Mouse (Mus musculus): ENCODE data around the gene Kdm5a. TPM values are rescaled to one million over a fixed set of nuclear protein-coding genes. Genes with fewer than 3 reads are reported as not detected.

Gene Kdm5a
- 32.7 and 35.3 TPM in 2 replicates for polyA plus RNA-seq (2015; fragmentation: Nextera tagmentation; extraction: Ambion mirVana)

GRCm38 (mm10) chr6:120363688-120364522 is at the start of gene Kdm5a, which contains the start of gene Ccdc77:
Gene Kdm5a (plus strand): TSS chr6:120364124.
Gene Ccdc77 (minus strand): TSS chr6:120364374.
- ATAC-seq (peak; percentile 97), DNase-seq (ENCODE audit: low spot score) (peak; percentile 98)
- peak within 1 kb of the TSS; percentile 73 for H3K4me2 ChIP-seq (replicated peaks; ENCODE audit: low read depth, low read length)
- H3K36me3 ChIP-seq (ENCODE audit: insufficient read depth, low read length): peaks cover 3% of the 10 kb centered on the region
- no peaks in the 10 kb centered on the region for H3K27me3 ChIP-seq (replicated peaks; ENCODE audit: insufficient read depth, low read length)
- no peaks in the 10 kb centered on the region for H3K9me3 ChIP-seq (ENCODE audit: low read length)
- WGBS: under 1% methylated on average over 71 of the region's 71 CpGs
- H3K4me3 ChIP-seq (ENCODE audit: low read depth, low read length): peak within 1 kb of the TSS; percentile 98
- H3K27ac ChIP-seq (ENCODE audit: low read length): peak within 1 kb of the TSS; percentile 97
- H3K9ac ChIP-seq (replicated peaks; ENCODE audit: low read depth): peak within 1 kb of the TSS; percentile 93
- TF ChIP-seq CTCF (IDR thresholded peaks at IDR 0.05) (peak; percentile 55), EP300 (IDR thresholded peaks at IDR 0.05) (peak; percentile 70)
- H3K4me1 ChIP-seq (ENCODE audit: insufficient read depth, low read depth, low read length): peaks cover 3% of the 10 kb centered on the region; the same call in 1 of the 2 replicates

- no peaks in the 10 kb centered on the region for H3K27me3 ChIP-seq (replicated peaks; ENCODE audit: insufficient read depth, low read length)
- no peak for DNase-seq (ENCODE audit: low spot score)
- no peaks in the 10 kb centered on the region for H3K4me1 ChIP-seq (ENCODE audit: insufficient read depth, low read depth, low read length)
- WGBS: 51% methylated on average over 11 of the region's 11 CpGs
- ATAC-seq: no peak
- H3K4me3 ChIP-seq (ENCODE audit: low read depth, low read length): no peak overlapping the region
- no peaks in the 10 kb centered on the region for H3K36me3 ChIP-seq (ENCODE audit: insufficient read depth, low read length)
- TF ChIP-seq EP300 (IDR thresholded peaks at IDR 0.05) (no peak), CTCF (IDR thresholded peaks at IDR 0.05) (no peak)
- no peak overlapping the region for H3K9ac ChIP-seq (replicated peaks; ENCODE audit: low read depth)
- H3K4me2 ChIP-seq (replicated peaks; ENCODE audit: low read depth, low read length): no peak overlapping the region
- H3K9me3 ChIP-seq (ENCODE audit: low read length): no peaks in the 10 kb centered on the region
- no peak overlapping the region for H3K27ac ChIP-seq (ENCODE audit: low read length)
Observed at GRCm38 (mm10) chr6:120318303-120318940, 45.5 kb upstream of the Kdm5a start.

DNA sequence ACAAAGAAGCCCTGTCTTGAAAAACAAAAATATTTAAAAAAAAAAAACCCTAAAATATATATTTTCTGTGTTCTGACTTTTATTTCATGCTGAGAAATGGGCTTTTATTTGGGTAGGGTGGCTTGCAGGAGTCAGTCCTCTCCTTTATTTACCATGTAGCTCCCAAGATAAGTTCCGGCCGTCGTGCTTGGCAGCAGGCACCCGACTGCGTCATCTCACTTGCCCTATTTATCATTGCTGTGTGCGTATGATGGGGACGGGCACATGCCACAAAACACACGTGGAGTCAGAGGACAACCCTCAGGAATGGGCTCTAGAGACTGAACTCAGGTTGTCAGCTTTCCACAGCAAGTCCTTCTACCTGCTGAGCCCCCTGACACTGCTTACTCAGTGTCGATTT is 44.8 kb upstream of the Kdm5a start:
- Histone ChIP-seq H3K4me1 (ENCODE audit: insufficient read depth, low read depth, low read length) (no peaks in the 10 kb centered on the region), H3K27ac (ENCODE audit: low read length) (no peak overlapping the region), H3K9me3 (ENCODE audit: low read length) (no peaks in the 10 kb centered on the region), H3K9ac (replicated peaks; ENCODE audit: low read depth) (no peak overlapping the region), H3K4me3 (ENCODE audit: low read depth, low read length) (no peak overlapping the region), H3K4me2 (replicated peaks; ENCODE audit: low read depth, low read length) (no peak overlapping the region), H3K27me3 (replicated peaks; ENCODE audit: insufficient read depth, low read length) (no peaks in the 10 kb centered on the region), H3K36me3 (ENCODE audit: insufficient read depth, low read length) (no peaks in the 10 kb centered on the region)
- DNase-seq (ENCODE audit: low spot score): peak; percentile 26
- WGBS: 53% methylated on average over 9 of the region's 9 CpGs
- ATAC-seq: peak; percentile 41; the same call in 1 of the 2 replicates
- TF ChIP-seq EP300 (IDR thresholded peaks at IDR 0.05) (no peak), CTCF (IDR thresholded peaks at IDR 0.05) (no peak)

GRCm38 (mm10) chr6:120320369-120320768 is 43.6 kb upstream of the Kdm5a start:
- Histone ChIP-seq H3K27ac (ENCODE audit: low read length) (no peak overlapping the region), H3K4me3 (ENCODE audit: low read depth, low read length) (no peak overlapping the region), H3K36me3 (ENCODE audit: insufficient read depth, low read length) (no peaks in the 10 kb centered on the region), H3K9me3 (ENCODE audit: low read length) (no peaks in the 10 kb centered on the region), H3K4me1 (ENCODE audit: insufficient read depth, low read depth, low read length) (no peaks in the 10 kb centered on the region), H3K9ac (replicated peaks; ENCODE audit: low read depth) (no peak overlapping the region), H3K4me2 (replicated peaks; ENCODE audit: low read depth, low read length) (no peak overlapping the region), H3K27me3 (replicated peaks; ENCODE audit: insufficient read depth, low read length) (no peaks in the 10 kb centered on the region)
- ATAC-seq (no peak), DNase-seq (ENCODE audit: low spot score) (no peak)
- TF ChIP-seq EP300 (IDR thresholded peaks at IDR 0.05): no peak
- no peak for TF ChIP-seq CTCF (IDR thresholded peaks at IDR 0.05)
- 57% methylated on average over 2 of the region's 2 CpGs for WGBS

DNA sequence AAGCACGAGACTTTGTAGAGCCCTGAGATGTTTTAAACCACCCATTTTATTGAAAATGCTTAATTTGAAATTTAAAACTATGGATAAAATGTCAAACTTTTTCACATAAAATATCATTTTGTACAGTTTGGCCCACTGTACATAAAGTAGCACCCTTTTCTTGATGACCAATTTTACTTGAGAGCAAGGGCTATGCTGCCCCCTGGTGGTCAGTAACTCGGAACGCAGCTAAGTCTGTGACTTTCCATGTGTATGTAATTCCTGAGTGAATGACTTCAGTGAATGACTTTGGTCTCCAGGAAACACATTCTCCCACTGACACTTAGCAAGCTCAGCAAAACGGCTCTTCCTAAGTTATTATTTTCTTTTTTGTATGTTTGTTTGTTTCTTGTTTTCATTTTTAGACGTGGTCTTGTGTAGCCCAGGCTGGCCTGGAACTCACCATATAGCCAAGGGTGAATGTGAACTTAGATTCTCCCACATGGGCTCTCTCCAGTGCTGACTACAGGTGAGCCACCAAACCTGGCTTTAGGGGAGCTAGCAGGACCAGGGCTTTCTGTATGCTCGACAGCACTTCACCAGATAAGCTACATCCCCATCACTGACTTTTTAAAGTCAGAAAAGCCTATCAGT is 39.5 kb upstream of the Kdm5a start:
- 32% methylated on average over 6 of the region's 6 CpGs for WGBS
- H3K4me1 ChIP-seq (ENCODE audit: insufficient read depth, low read depth, low read length): no peaks in the 10 kb centered on the region
- no peak for ATAC-seq
- H3K27ac ChIP-seq (ENCODE audit: low read length): no peak overlapping the region
- H3K9me3 ChIP-seq (ENCODE audit: low read length): no peaks in the 10 kb centered on the region
- TF ChIP-seq EP300 (IDR thresholded peaks at IDR 0.05) (no peak), CTCF (IDR thresholded peaks at IDR 0.05) (peak; percentile 93)
- no peak overlapping the region for H3K9ac ChIP-seq (replicated peaks; ENCODE audit: low read depth)
- H3K4me3 ChIP-seq (ENCODE audit: low read depth, low read length): no peak overlapping the region
- H3K27me3 ChIP-seq (replicated peaks; ENCODE audit: insufficient read depth, low read length): no peaks in the 10 kb centered on the region
- no peaks in the 10 kb centered on the region for H3K36me3 ChIP-seq (ENCODE audit: insufficient read depth, low read length)
- DNase-seq (ENCODE audit: low spot score): peak; percentile 89
- no peak overlapping the region for H3K4me2 ChIP-seq (replicated peaks; ENCODE audit: low read depth, low read length)

GRCm38 (mm10) chr6:120332351-120332750 is 31.6 kb upstream of the Kdm5a start:
- H3K9me3 ChIP-seq (ENCODE audit: low read length): no peaks in the 10 kb centered on the region
- no peak for DNase-seq (ENCODE audit: low spot score)
- H3K4me3 ChIP-seq (ENCODE audit: low read depth, low read length): no peak overlapping the region
- no peaks in the 10 kb centered on the region for H3K27me3 ChIP-seq (replicated peaks; ENCODE audit: insufficient read depth, low read length)
- ATAC-seq: no peak
- no peak overlapping the region for H3K27ac ChIP-seq (ENCODE audit: low read length)
- H3K9ac ChIP-seq (replicated peaks; ENCODE audit: low read depth): no peak overlapping the region
- H3K36me3 ChIP-seq (ENCODE audit: insufficient read depth, low read length): peaks cover 16% of the 10 kb centered on the region
- H3K4me2 ChIP-seq (replicated peaks; ENCODE audit: low read depth, low read length): no peak overlapping the region
- 74% methylated on average over 2 of the region's 2 CpGs for whole genome bisulfite sequencing
- TF ChIP-seq CTCF (IDR thresholded peaks at IDR 0.05): 0 out of 2 replicates have a peak, but pooled peaks have one; percentile 7
- no peak for TF ChIP-seq EP300 (IDR thresholded peaks at IDR 0.05)
- no peaks in the 10 kb centered on the region for H3K4me1 ChIP-seq (ENCODE audit: insufficient read depth, low read depth, low read length)

All from lung, postnatal 0 days (tissue).